Mouse (Mus musculus): Measurements from ENCODE around the gene Pmepa1. TPM values are rescaled to one million over a fixed set of nuclear protein-coding genes. Genes with fewer than 3 reads are reported as not detected.
A peak's percentile ranks its signal among the peaks of the same experiment; 100 is the strongest.

The Pmepa1 gene
- polyA plus RNA-seq, 1 experiment from 2014 or later: 7.0 TPM

GRCm38 (mm10) chr2:173293042-173293441 lies 16.7 kb upstream of the Pmepa1 start:
- H3K4me2 ChIP-seq (replicated peaks; ENCODE audit: low read depth): no peak overlapping the region
- no peak overlapping the region for H3K27ac ChIP-seq (replicated peaks)
- WGBS: 67% methylated on average over 6 of the region's 6 CpGs
- no peaks in the 10 kb centered on the region for H3K27me3 ChIP-seq (ENCODE audit: control insufficient read depth, insufficient read depth, low read length)
- no peak overlapping the region for H3K4me3 ChIP-seq (ENCODE audit: low read depth, low read length)
- H3K36me3 ChIP-seq (ENCODE audit: control insufficient read depth, insufficient read depth, low read length): no peaks in the 10 kb centered on the region
- H3K9me3 ChIP-seq (ENCODE audit: control insufficient read depth, low read length): no peaks in the 10 kb centered on the region
- ATAC-seq (ENCODE audit: low FRiP score, low TSS enrichment) (no peak), DNase-seq (ENCODE audit: low spot score) (no peak)
- H3K4me1 ChIP-seq (replicated peaks; ENCODE audit: control insufficient read depth, insufficient read depth): no peaks in the 10 kb centered on the region
- TF ChIP-seq EP300 (optimal IDR thresholded peaks at IDR 0.05) (no peak), CTCF (IDR thresholded peaks at IDR 0.05; ENCODE audit: low read depth) (no peak)
- no peak overlapping the region for H3K9ac ChIP-seq (ENCODE audit: low read length)

GRCm38 (mm10) chr2:173292551-173292950 lies 16.2 kb upstream of the Pmepa1 start:
- Histone ChIP-seq H3K9me3 (ENCODE audit: control insufficient read depth, low read length) (no peaks in the 10 kb centered on the region), H3K27ac (replicated peaks) (no peak overlapping the region), H3K4me3 (ENCODE audit: low read depth, low read length) (no peak overlapping the region), H3K9ac (ENCODE audit: low read length) (no peak overlapping the region), H3K27me3 (ENCODE audit: control insufficient read depth, insufficient read depth, low read length) (no peaks in the 10 kb centered on the region), H3K36me3 (ENCODE audit: control insufficient read depth, insufficient read depth, low read length) (no peaks in the 10 kb centered on the region), H3K4me2 (replicated peaks; ENCODE audit: low read depth) (no peak overlapping the region), H3K4me1 (replicated peaks; ENCODE audit: control insufficient read depth, insufficient read depth) (no peaks in the 10 kb centered on the region)
- WGBS: 95% methylated on average over 2 of the region's 2 CpGs
- TF ChIP-seq EP300 (optimal IDR thresholded peaks at IDR 0.05): no peak
- no peak for TF ChIP-seq CTCF (IDR thresholded peaks at IDR 0.05; ENCODE audit: low read depth)
- ATAC-seq (ENCODE audit: low FRiP score, low TSS enrichment) (no peak), DNase-seq (ENCODE audit: low spot score) (no peak)

DNA sequence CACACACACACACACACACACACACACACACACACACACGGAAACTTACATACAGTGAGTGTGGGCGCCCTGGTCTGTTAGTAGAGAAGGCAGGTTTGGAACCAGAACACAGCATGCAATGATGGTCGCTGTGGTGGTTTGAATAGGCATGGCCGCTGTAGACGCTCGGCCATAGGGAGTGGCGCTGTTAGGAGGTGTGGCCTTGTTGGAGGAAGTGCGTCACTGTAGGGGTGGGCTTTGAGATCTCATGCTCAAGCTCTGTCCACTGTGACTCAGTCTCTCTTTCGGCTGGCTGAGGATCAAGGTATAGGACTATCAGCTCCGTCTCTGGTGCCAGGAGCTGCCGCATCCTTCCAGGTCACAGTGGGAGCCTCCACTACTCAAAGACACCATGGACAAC lies 14.6 kb upstream of the Pmepa1 start:
- Histone ChIP-seq H3K4me1 (replicated peaks; ENCODE audit: control insufficient read depth, insufficient read depth) (no peaks in the 10 kb centered on the region), H3K36me3 (ENCODE audit: control insufficient read depth, insufficient read depth, low read length) (no peaks in the 10 kb centered on the region), H3K4me3 (ENCODE audit: low read depth, low read length) (no peak overlapping the region), H3K4me2 (replicated peaks; ENCODE audit: low read depth) (no peak overlapping the region), H3K27ac (replicated peaks) (no peak overlapping the region), H3K9me3 (ENCODE audit: control insufficient read depth, low read length) (no peaks in the 10 kb centered on the region), H3K9ac (ENCODE audit: low read length) (no peak overlapping the region), H3K27me3 (ENCODE audit: control insufficient read depth, insufficient read depth, low read length) (no peaks in the 10 kb centered on the region)
- TF ChIP-seq CTCF (IDR thresholded peaks at IDR 0.05; ENCODE audit: low read depth) (no peak), EP300 (optimal IDR thresholded peaks at IDR 0.05) (no peak)
- DNase-seq (ENCODE audit: low spot score): no peak
- no peak for ATAC-seq (ENCODE audit: low FRiP score, low TSS enrichment)
- 93% methylated on average over 11 of the region's 11 CpGs for WGBS

- H3K27ac ChIP-seq (replicated peaks): no peak overlapping the region
- 58% methylated on average over 3 of the region's 3 CpGs for WGBS
- no peak overlapping the region for H3K9ac ChIP-seq (ENCODE audit: low read length)
- no peaks in the 10 kb centered on the region for H3K4me1 ChIP-seq (replicated peaks; ENCODE audit: control insufficient read depth, insufficient read depth)
- H3K4me2 ChIP-seq (replicated peaks; ENCODE audit: low read depth): no peak overlapping the region
- no peaks in the 10 kb centered on the region for H3K27me3 ChIP-seq (ENCODE audit: control insufficient read depth, insufficient read depth, low read length)
- H3K36me3 ChIP-seq (ENCODE audit: control insufficient read depth, insufficient read depth, low read length): no peaks in the 10 kb centered on the region
- no peaks in the 10 kb centered on the region for H3K9me3 ChIP-seq (ENCODE audit: control insufficient read depth, low read length)
- H3K4me3 ChIP-seq (ENCODE audit: low read depth, low read length): no peak overlapping the region
- TF ChIP-seq EP300 (optimal IDR thresholded peaks at IDR 0.05) (no peak), CTCF (IDR thresholded peaks at IDR 0.05; ENCODE audit: low read depth) (no peak)
- no peak for DNase-seq (ENCODE audit: low spot score)
- 0 out of 2 replicates have a peak, but pooled peaks have one; percentile 10 for ATAC-seq (ENCODE audit: low FRiP score, low TSS enrichment)
These were observed 13.6 kb upstream of the Pmepa1 start for GRCm38 (mm10) chr2:173289928-173290327.

- no peak for DNase-seq (ENCODE audit: low spot score)
- no peak for ATAC-seq (ENCODE audit: low FRiP score, low TSS enrichment)
- Histone ChIP-seq H3K4me2 (replicated peaks; ENCODE audit: low read depth) (no peak overlapping the region), H3K36me3 (ENCODE audit: control insufficient read depth, insufficient read depth, low read length) (no peaks in the 10 kb centered on the region), H3K9me3 (ENCODE audit: control insufficient read depth, low read length) (no peaks in the 10 kb centered on the region), H3K4me1 (replicated peaks; ENCODE audit: control insufficient read depth, insufficient read depth) (0 out of 2 replicates have a peak, but pooled peaks cover 3% of the 10 kb centered on the region), H3K27ac (replicated peaks) (no peak overlapping the region), H3K9ac (ENCODE audit: low read length) (no peak overlapping the region), H3K4me3 (ENCODE audit: low read depth, low read length) (no peak overlapping the region), H3K27me3 (ENCODE audit: control insufficient read depth, insufficient read depth, low read length) (no peaks in the 10 kb centered on the region)
- TF ChIP-seq CTCF (IDR thresholded peaks at IDR 0.05; ENCODE audit: low read depth) (no peak), EP300 (optimal IDR thresholded peaks at IDR 0.05) (no peak)
- WGBS: 90% methylated on average over 12 of the region's 12 CpGs
These were observed 9.6 kb upstream of the Pmepa1 start for GRCm38 (mm10) chr2:173285816-173286538.

GRCm38 (mm10) chr2:173284771-173285170 lies 8.4 kb upstream of the Pmepa1 start:
- H3K4me2 ChIP-seq (replicated peaks; ENCODE audit: low read depth): 0 out of 2 replicates have a peak overlapping the region, but pooled peaks have one; percentile 8
- 57% methylated on average over 6 of the region's 6 CpGs for WGBS
- H3K9ac ChIP-seq (ENCODE audit: low read length): no peak overlapping the region
- TF ChIP-seq EP300 (optimal IDR thresholded peaks at IDR 0.05) (no peak), CTCF (IDR thresholded peaks at IDR 0.05; ENCODE audit: low read depth) (no peak)
- H3K36me3 ChIP-seq (ENCODE audit: control insufficient read depth, insufficient read depth, low read length): no peaks in the 10 kb centered on the region
- H3K9me3 ChIP-seq (ENCODE audit: control insufficient read depth, low read length): no peaks in the 10 kb centered on the region
- H3K4me3 ChIP-seq (ENCODE audit: low read depth, low read length): no peak overlapping the region
- H3K27ac ChIP-seq (replicated peaks): no peak overlapping the region
- DNase-seq (ENCODE audit: low spot score) (no peak), ATAC-seq (ENCODE audit: low FRiP score, low TSS enrichment) (no peak)
- no peaks in the 10 kb centered on the region for H3K27me3 ChIP-seq (ENCODE audit: control insufficient read depth, insufficient read depth, low read length)
- H3K4me1 ChIP-seq (replicated peaks; ENCODE audit: control insufficient read depth, insufficient read depth): 0 out of 2 replicates have a peak, but pooled peaks cover 3% of the 10 kb centered on the region

Data from stomach, postnatal 0 days (tissue).